Mouse (Mus musculus): ENCODE measurements at regions not wholly inside any gene's neighbourhood (a gene's known extent, or its start where the extent isn't known, plus 50 kb on each side); places are given as distances from the start of the nearest gene placed in this dataset.

GRCm38 (mm10) chr17:76703823-76704222 is 1152.1 kb upstream of the Fam98a start:
- Histone ChIP-seq H3K27me3 (ENCODE audit: control insufficient read depth, insufficient read depth, low read length) (no peaks in the 10 kb centered on the region), H3K4me2 (no peak overlapping the region), H3K9ac (ENCODE audit: low read length) (no peak overlapping the region), H3K27ac (ENCODE audit: low read depth, low read length) (no peak overlapping the region), H3K9me3 (ENCODE audit: control insufficient read depth, low read length) (no peaks in the 10 kb centered on the region), H3K36me3 (ENCODE audit: control insufficient read depth, insufficient read depth, low read length) (no peaks in the 10 kb centered on the region), H3K4me3 (ENCODE audit: low read depth, low read length) (no peak overlapping the region), H3K4me1 (ENCODE audit: control insufficient read depth, insufficient read depth, low read length) (no peaks in the 10 kb centered on the region)
- DNase-seq (ENCODE audit: low spot score, missing footprints) (no peak), ATAC-seq (ENCODE audit: low FRiP score) (no peak)

GRCm38 (mm10) chr17:76696219-76696618 is 1144.5 kb upstream of the Fam98a start:
- no peak overlapping the region for H3K4me3 ChIP-seq (ENCODE audit: low read depth, low read length)
- no peaks in the 10 kb centered on the region for H3K36me3 ChIP-seq (ENCODE audit: control insufficient read depth, insufficient read depth, low read length)
- WGBS: 82% methylated on average over 3 of the region's 3 CpGs
- DNase-seq (ENCODE audit: low spot score, missing footprints): no peak
- no peaks in the 10 kb centered on the region for H3K4me1 ChIP-seq (ENCODE audit: control insufficient read depth, insufficient read depth, low read length)
- H3K4me2 ChIP-seq: no peak overlapping the region
- H3K9me3 ChIP-seq (ENCODE audit: control insufficient read depth, low read length): no peaks in the 10 kb centered on the region
- ATAC-seq (ENCODE audit: low FRiP score): no peak
- no peaks in the 10 kb centered on the region for H3K27me3 ChIP-seq (ENCODE audit: control insufficient read depth, insufficient read depth, low read length)
- no peak overlapping the region for H3K27ac ChIP-seq (ENCODE audit: low read depth, low read length)
- H3K9ac ChIP-seq (ENCODE audit: low read length): no peak overlapping the region

GRCm38 (mm10) chr17:76658056-76658455 is 1106.3 kb upstream of the Fam98a start:
- ATAC-seq (ENCODE audit: low FRiP score) (no peak), DNase-seq (ENCODE audit: low spot score, missing footprints) (no peak)
- H3K9me3 ChIP-seq (ENCODE audit: control insufficient read depth, low read length): no peaks in the 10 kb centered on the region
- H3K27me3 ChIP-seq (ENCODE audit: control insufficient read depth, insufficient read depth, low read length): no peaks in the 10 kb centered on the region
- H3K36me3 ChIP-seq (ENCODE audit: control insufficient read depth, insufficient read depth, low read length): no peaks in the 10 kb centered on the region
- H3K4me2 ChIP-seq: no peak overlapping the region
- no peak overlapping the region for H3K27ac ChIP-seq (ENCODE audit: low read depth, low read length)
- no peak overlapping the region for H3K9ac ChIP-seq (ENCODE audit: low read length)
- 85% methylated on average over 4 of the region's 4 CpGs for WGBS
- no peaks in the 10 kb centered on the region for H3K4me1 ChIP-seq (ENCODE audit: control insufficient read depth, insufficient read depth, low read length)
- no peak overlapping the region for H3K4me3 ChIP-seq (ENCODE audit: low read depth, low read length)

GRCm38 (mm10) chr17:76625976-76626375 is 1074.2 kb upstream of the Fam98a start:
- ATAC-seq (ENCODE audit: low FRiP score): no peak
- Histone ChIP-seq H3K4me1 (ENCODE audit: control insufficient read depth, insufficient read depth, low read length) (no peaks in the 10 kb centered on the region), H3K27ac (ENCODE audit: low read depth, low read length) (no peak overlapping the region), H3K4me3 (ENCODE audit: low read depth, low read length) (no peak overlapping the region), H3K27me3 (ENCODE audit: control insufficient read depth, insufficient read depth, low read length) (no peaks in the 10 kb centered on the region), H3K9ac (ENCODE audit: low read length) (no peak overlapping the region), H3K36me3 (ENCODE audit: control insufficient read depth, insufficient read depth, low read length) (no peaks in the 10 kb centered on the region), H3K9me3 (ENCODE audit: control insufficient read depth, low read length) (no peaks in the 10 kb centered on the region), H3K4me2 (no peak overlapping the region)
- WGBS: 86% methylated on average over 7 of the region's 7 CpGs
- no peak for DNase-seq (ENCODE audit: low spot score, missing footprints)

- ATAC-seq (ENCODE audit: low FRiP score): no peak
- 91% methylated on average over 1 of the region's 1 CpGs for WGBS
- DNase-seq (ENCODE audit: low spot score, missing footprints): no peak
Observed at GRCm38 (mm10) chr17:76605237-76605636, 1053.5 kb upstream of the Fam98a start.

GRCm38 (mm10) chr17:76578323-76578722 is 1026.6 kb upstream of the Fam98a start:
- Histone ChIP-seq H3K9ac (ENCODE audit: low read length) (no peak overlapping the region), H3K4me2 (no peak overlapping the region), H3K9me3 (ENCODE audit: control insufficient read depth, low read length) (no peaks in the 10 kb centered on the region), H3K27ac (ENCODE audit: low read depth, low read length) (no peak overlapping the region), H3K27me3 (ENCODE audit: control insufficient read depth, insufficient read depth, low read length) (no peaks in the 10 kb centered on the region), H3K4me1 (ENCODE audit: control insufficient read depth, insufficient read depth, low read length) (no peaks in the 10 kb centered on the region), H3K4me3 (ENCODE audit: low read depth, low read length) (no peak overlapping the region), H3K36me3 (ENCODE audit: control insufficient read depth, insufficient read depth, low read length) (no peaks in the 10 kb centered on the region)
- no peak for ATAC-seq (ENCODE audit: low FRiP score)
- DNase-seq (ENCODE audit: low spot score, missing footprints): no peak

More at GRCm38 (mm10) chr17:76605237-76605636, 1053.5 kb upstream of the Fam98a start:
- no peak overlapping the region for H3K27ac ChIP-seq (ENCODE audit: low read depth, low read length)
- no peaks in the 10 kb centered on the region for H3K9me3 ChIP-seq (ENCODE audit: control insufficient read depth, low read length)
- H3K4me2 ChIP-seq: no peak overlapping the region
- no peak overlapping the region for H3K9ac ChIP-seq (ENCODE audit: low read length)
- H3K4me1 ChIP-seq (ENCODE audit: control insufficient read depth, insufficient read depth, low read length): no peaks in the 10 kb centered on the region
- no peaks in the 10 kb centered on the region for H3K36me3 ChIP-seq (ENCODE audit: control insufficient read depth, insufficient read depth, low read length)
- no peak overlapping the region for H3K4me3 ChIP-seq (ENCODE audit: low read depth, low read length)
- H3K27me3 ChIP-seq (ENCODE audit: control insufficient read depth, insufficient read depth, low read length): no peaks in the 10 kb centered on the region

- no peak for ATAC-seq (ENCODE audit: low FRiP score)
- Histone ChIP-seq H3K9ac (ENCODE audit: low read length) (no peak overlapping the region), H3K27me3 (ENCODE audit: control insufficient read depth, insufficient read depth, low read length) (no peaks in the 10 kb centered on the region), H3K9me3 (ENCODE audit: control insufficient read depth, low read length) (no peaks in the 10 kb centered on the region), H3K4me3 (ENCODE audit: low read depth, low read length) (no peak overlapping the region), H3K27ac (ENCODE audit: low read depth, low read length) (no peak overlapping the region), H3K4me1 (ENCODE audit: control insufficient read depth, insufficient read depth, low read length) (no peaks in the 10 kb centered on the region), H3K4me2 (no peak overlapping the region), H3K36me3 (ENCODE audit: control insufficient read depth, insufficient read depth, low read length) (no peaks in the 10 kb centered on the region)
- no peak for DNase-seq (ENCODE audit: low spot score, missing footprints)
- WGBS: 80% methylated on average over 1 of the region's 1 CpGs
Observed at GRCm38 (mm10) chr17:76559725-76560124, 1008.0 kb upstream of the Fam98a start.

GRCm38 (mm10) chr17:76545566-76545965 is 993.8 kb upstream of the Fam98a start:
- Histone ChIP-seq H3K27ac (ENCODE audit: low read depth, low read length) (no peak overlapping the region), H3K4me2 (no peak overlapping the region), H3K4me3 (ENCODE audit: low read depth, low read length) (no peak overlapping the region), H3K4me1 (ENCODE audit: control insufficient read depth, insufficient read depth, low read length) (no peaks in the 10 kb centered on the region), H3K9me3 (ENCODE audit: control insufficient read depth, low read length) (no peaks in the 10 kb centered on the region), H3K36me3 (ENCODE audit: control insufficient read depth, insufficient read depth, low read length) (no peaks in the 10 kb centered on the region), H3K27me3 (ENCODE audit: control insufficient read depth, insufficient read depth, low read length) (no peaks in the 10 kb centered on the region), H3K9ac (ENCODE audit: low read length) (no peak overlapping the region)
- WGBS: 75% methylated on average over 3 of the region's 3 CpGs
- DNase-seq (ENCODE audit: low spot score, missing footprints) (no peak), ATAC-seq (ENCODE audit: low FRiP score) (no peak)

GRCm38 (mm10) chr17:76535772-76536171 is 984.0 kb upstream of the Fam98a start:
- Histone ChIP-seq H3K27ac (ENCODE audit: low read depth, low read length) (no peak overlapping the region), H3K9ac (ENCODE audit: low read length) (no peak overlapping the region), H3K36me3 (ENCODE audit: control insufficient read depth, insufficient read depth, low read length) (no peaks in the 10 kb centered on the region), H3K4me1 (ENCODE audit: control insufficient read depth, insufficient read depth, low read length) (no peaks in the 10 kb centered on the region), H3K4me3 (ENCODE audit: low read depth, low read length) (no peak overlapping the region), H3K9me3 (ENCODE audit: control insufficient read depth, low read length) (no peaks in the 10 kb centered on the region), H3K27me3 (ENCODE audit: control insufficient read depth, insufficient read depth, low read length) (no peaks in the 10 kb centered on the region), H3K4me2 (no peak overlapping the region)
- ATAC-seq (ENCODE audit: low FRiP score) (no peak), DNase-seq (ENCODE audit: low spot score, missing footprints) (no peak)

- no peaks in the 10 kb centered on the region for H3K4me1 ChIP-seq (ENCODE audit: control insufficient read depth, insufficient read depth, low read length)
- no peak overlapping the region for H3K9ac ChIP-seq (ENCODE audit: low read length)
- no peak overlapping the region for H3K4me3 ChIP-seq (ENCODE audit: low read depth, low read length)
- no peaks in the 10 kb centered on the region for H3K9me3 ChIP-seq (ENCODE audit: control insufficient read depth, low read length)
- DNase-seq (ENCODE audit: low spot score, missing footprints) (no peak), ATAC-seq (ENCODE audit: low FRiP score) (no peak)
- H3K36me3 ChIP-seq (ENCODE audit: control insufficient read depth, insufficient read depth, low read length): no peaks in the 10 kb centered on the region
- no peaks in the 10 kb centered on the region for H3K27me3 ChIP-seq (ENCODE audit: control insufficient read depth, insufficient read depth, low read length)
- H3K4me2 ChIP-seq: no peak overlapping the region
- no peak overlapping the region for H3K27ac ChIP-seq (ENCODE audit: low read depth, low read length)
Observed at GRCm38 (mm10) chr17:76501732-76502131, 950.0 kb upstream of the Fam98a start.

Data from midbrain, embryonic 11.5 days (tissue).